17 mouse cellular contexts compared by ENCODE assay signal in genomic region chr16:59499180-59499579, GRCm38 (mm10).
"Had no signal": no experiment of that assay in that cellular context is flagged by ENCODE, and none has a peak within 500 bp of the region (broad histone marks: within the 10 kb centered on the region; RNA-seq: fewer than 3 reads in every experiment).

No protein-coding gene starts in this region.

- H3K9ac ChIP-seq: limb, embryonic 13.5 days; liver, embryonic 12.5 days; liver, embryonic 15.5 days; lung, embryonic 15.5 days had no signal

- ATAC-seq: liver, embryonic 12.5 days had no signal

- H3K9me3 ChIP-seq: limb, embryonic 10.5 days; limb, embryonic 13.5 days; liver, embryonic 12.5 days; liver, embryonic 15.5 days; lung, embryonic 15.5 days had no signal

- H3K4me1 ChIP-seq: limb, embryonic 10.5 days; limb, embryonic 13.5 days; liver, embryonic 12.5 days; liver, embryonic 15.5 days; lung, embryonic 15.5 days had no signal

- H3K4me2 ChIP-seq: limb, embryonic 13.5 days; liver, embryonic 12.5 days; liver, embryonic 15.5 days; lung, embryonic 15.5 days; midbrain, embryonic 11.5 days had no signal

- H3K27me3 ChIP-seq: limb, embryonic 13.5 days; liver, embryonic 12.5 days; liver, embryonic 15.5 days; lung, embryonic 15.5 days had no signal

- DNase-seq: kidney, adult 9 months; layer of hippocampus, adult 9-11 months; liver; lung, adult 18-20 months; lung, postnatal 10 days; lung, postnatal 36 days; midbrain, embryonic 14.5 days; thymus, adult 18-20 months; thymus, postnatal 4 days had no signal

- H3K27ac ChIP-seq: kidney, postnatal 0 days; layer of hippocampus, adult 2 months; limb, embryonic 10.5 days; limb, embryonic 13.5 days; liver, embryonic 12.5 days; liver, embryonic 15.5 days; lung, embryonic 15.5 days had no signal

- H3K4me3 ChIP-seq: layer of hippocampus, adult 2 months; limb, embryonic 10.5 days; limb, embryonic 13.5 days; liver, embryonic 12.5 days; liver, embryonic 15.5 days; lung, embryonic 15.5 days had no signal

- H3K36me3 ChIP-seq: liver, embryonic 15.5 days had no signal
